Mouse (Mus musculus) MEL (cell line): ENCODE results near the gene Itga2b. TPM values are rescaled to one million over a fixed set of nuclear protein-coding genes. Genes with fewer than 3 reads are reported as not detected.

Experiments
- DNase-seq: peaks from one replicate; pipeline ENCODE4 v3.0.0; 2011; ENCODE audit warnings: low read depth, low spot score
- H3K27ac ChIP-seq: 2 replicates; pipeline ENCODE4 v1.5.1; 2012; ENCODE audit warnings: low read depth, mild to moderate bottlenecking, control low read depth, low read length, moderate library complexity; ENCODE audit not compliant: control insufficient read depth
- H3K27me3 ChIP-seq, 2 experiments: fragments of 150-350 bp in 1 of 2; sonication (generic) in 1 of 2; 2 replicates each; pipeline ENCODE4 v1.6.1; 2012; ENCODE audit warnings: low read length in 2 of 2, mild to moderate bottlenecking in 2 of 2, improper control_type of control experiment in 1 of 2, moderate library complexity in 1 of 2; ENCODE audit not compliant: insufficient read depth in 2 of 2, control insufficient read depth in 1 of 2
- H3K36me3 ChIP-seq, 2 experiments: 2 replicates each; pipeline ENCODE4 v1.6.1; 2012 to 2014; ENCODE audit warnings: low read length in 2 of 2, improper control_type of control experiment in 1 of 2, inconsistent platforms in 1 of 2, mild to moderate bottlenecking in 1 of 2; ENCODE audit not compliant: insufficient read depth in 2 of 2, control insufficient read depth in 1 of 2
- H3K4me1 ChIP-seq, 2 experiments: fragments of 150-350 bp in 1 of 2; sonication (generic) in 1 of 2; 2 replicates each; pipeline ENCODE4 v1.6.1; 2012; ENCODE audit warnings: low read length in 2 of 2, improper control_type of control experiment in 1 of 2, mild to moderate bottlenecking in 1 of 2; ENCODE audit not compliant: insufficient read depth in 2 of 2, control insufficient read depth in 1 of 2
- H3K4me3 ChIP-seq, 2 experiments: fragments of 150-350 bp in 1 of 2; sonication (generic) in 1 of 2; 2 replicates each; pipeline ENCODE4 v1.5.1; 2012; ENCODE audit warnings: low read depth in 2 of 2, low read length in 2 of 2, mild to moderate bottlenecking in 2 of 2, moderate library complexity in 2 of 2, control low read depth in 1 of 2, improper control_type of control experiment in 1 of 2; ENCODE audit not compliant: control insufficient read depth in 1 of 2, insufficient read depth in 1 of 2
- H3K79me2 ChIP-seq: 2 replicates; pipeline ENCODE4 v1.6.1; 2012; ENCODE audit warnings: mild to moderate bottlenecking, low read length, moderate library complexity; ENCODE audit not compliant: control insufficient read depth, poor library complexity, insufficient read depth
- H3K9ac ChIP-seq: 2 replicates; pipeline ENCODE4 v1.6.1; 2012; ENCODE audit warnings: low read depth, mild to moderate bottlenecking, control low read depth, low read length, moderate library complexity; ENCODE audit not compliant: control insufficient read depth, poor library complexity, severe bottlenecking
- H3K9me3 ChIP-seq: fragments of 150-350 bp; sonication (generic); replicated peaks from 2 replicates; pipeline ENCODE4 v1.6.1; 2012; ENCODE audit warnings: mild to moderate bottlenecking, low read length, improper control_type of control experiment, moderate library complexity; ENCODE audit not compliant: insufficient read depth
- CHD1 ChIP-seq: IDR thresholded peaks from 2 replicates; pipeline ENCODE4 v1.6.1; 2012; ENCODE audit warnings: low read depth, mild to moderate bottlenecking, inconsistent platforms, low read length, improper control_type of control experiment
- CHD2 ChIP-seq: IDR thresholded peaks from 2 replicates; pipeline ENCODE4 v1.6.1; 2011; ENCODE audit warnings: low read length, improper control_type of control experiment
- CTCF ChIP-seq, 3 experiments: IDR thresholded peaks in 2 of 3; conservative IDR thresholded peaks in 1 of 3; 2 replicates each; pipeline ENCODE4 v1.5.1; 2011 to 2012; ENCODE audit warnings: low read length in 3 of 3, low read depth in 2 of 3, mild to moderate bottlenecking in 2 of 3, improper control_type of control experiment in 1 of 3, inconsistent platforms in 1 of 3, mixed read lengths in 1 of 3, moderate library complexity in 1 of 3; ENCODE audit not compliant: control insufficient read depth in 1 of 3, insufficient read depth in 1 of 3, poor library complexity in 1 of 3, severe bottlenecking in 1 of 3
- E2F4 ChIP-seq: IDR thresholded peaks from 2 replicates; pipeline ENCODE4 v1.6.1; 2011; ENCODE audit warnings: low read depth, low read length, improper control_type of control experiment, borderline replicate concordance
- ELF1 ChIP-seq: IDR thresholded peaks from 2 replicates; pipeline ENCODE4 v1.6.1; 2014; ENCODE audit warnings: low read depth, mild to moderate bottlenecking, inconsistent platforms, low read length, improper control_type of control experiment, moderate library complexity
- GABPA ChIP-seq: IDR thresholded peaks from 2 replicates; pipeline ENCODE4 v1.6.1; 2012; ENCODE audit warnings: low read depth, mild to moderate bottlenecking, inconsistent platforms, low read length, improper control_type of control experiment, moderate library complexity
- HCFC1 ChIP-seq: IDR thresholded peaks from 2 replicates; pipeline ENCODE4 v1.6.1; 2012; ENCODE audit warnings: low read depth, mild to moderate bottlenecking, inconsistent platforms, low read length, improper control_type of control experiment, moderate library complexity
- JUND ChIP-seq: IDR thresholded peaks from 2 replicates; pipeline ENCODE4 v1.6.1; 2011; ENCODE audit warnings: low read depth, mild to moderate bottlenecking, improper control_type of control experiment, low read length
- MAX ChIP-seq: IDR thresholded peaks from 2 replicates; pipeline ENCODE4 v1.6.1; 2011; ENCODE audit warnings: low read length, improper control_type of control experiment
- MAZ ChIP-seq: IDR thresholded peaks from 2 replicates; pipeline ENCODE4 v1.6.1; 2012; ENCODE audit warnings: low read depth, mild to moderate bottlenecking, inconsistent platforms, low read length, improper control_type of control experiment
- MEF2A ChIP-seq: IDR thresholded peaks from 2 replicates; pipeline ENCODE4 v1.6.1; 2014; ENCODE audit warnings: low read depth, mild to moderate bottlenecking, inconsistent platforms, low read length, improper control_type of control experiment; ENCODE audit not compliant: poor library complexity, insufficient replicate concordance, severe bottlenecking; ENCODE audit errors: extremely low read depth
- MYC ChIP-seq: IDR thresholded peaks from 2 replicates; pipeline ENCODE4 v1.6.1; 2011; ENCODE audit warnings: low read depth, mild to moderate bottlenecking, low read length, improper control_type of control experiment, moderate library complexity
- POLR2A ChIP-seq, 2 experiments: IDR thresholded peaks; 2 replicates each; pipeline ENCODE4 v1.6.1; 2011 to 2012; ENCODE audit warnings: low read length in 2 of 2, mild to moderate bottlenecking in 2 of 2, control low read depth in 1 of 2, improper control_type of control experiment in 1 of 2, low read depth in 1 of 2, moderate library complexity in 1 of 2; ENCODE audit not compliant: control insufficient read depth in 1 of 2, insufficient read depth in 1 of 2, poor library complexity in 1 of 2
- POLR2AphosphoS5 ChIP-seq: IDR thresholded peaks from 2 replicates; pipeline ENCODE4 v1.6.1; 2012; ENCODE audit warnings: low read depth, borderline replicate concordance, mild to moderate bottlenecking, inconsistent platforms, low read length, moderate library complexity, mixed read lengths
- RAD21 ChIP-seq: IDR thresholded peaks from 2 replicates; pipeline ENCODE4 v1.6.1; 2011; ENCODE audit warnings: mild to moderate bottlenecking, low read depth, low read length, improper control_type of control experiment
- RCOR1 ChIP-seq: IDR thresholded peaks from 2 replicates; pipeline ENCODE4 v1.6.1; 2012; ENCODE audit warnings: low read depth, mild to moderate bottlenecking, inconsistent platforms, low read length, improper control_type of control experiment
- SIN3A ChIP-seq: IDR thresholded peaks from 2 replicates; pipeline ENCODE4 v1.6.1; 2012; ENCODE audit warnings: low read length, improper control_type of control experiment, inconsistent platforms
- TBP ChIP-seq: IDR thresholded peaks from 2 replicates; pipeline ENCODE4 v1.8.0; 2011; ENCODE audit warnings: low read depth, low read length, improper control_type of control experiment
- UBTF ChIP-seq: IDR thresholded peaks from 2 replicates; pipeline ENCODE4 v1.6.1; 2012; ENCODE audit warnings: low read depth, mild to moderate bottlenecking, inconsistent platforms, low read length, improper control_type of control experiment, moderate library complexity, borderline replicate concordance; ENCODE audit not compliant: insufficient read depth
- USF1 ChIP-seq: IDR thresholded peaks from 2 replicates; pipeline ENCODE4 v1.6.1; 2014; ENCODE audit warnings: low read depth, mild to moderate bottlenecking, inconsistent platforms, low read length, improper control_type of control experiment, moderate library complexity
- USF2 ChIP-seq, 2 experiments: IDR thresholded peaks; 2 replicates each; pipeline ENCODE4 v1.6.1; 2011 to 2012; ENCODE audit warnings: improper control_type of control experiment in 2 of 2, low read length in 2 of 2, borderline replicate concordance in 1 of 2, inconsistent platforms in 1 of 2, low read depth in 1 of 2, mild to moderate bottlenecking in 1 of 2; ENCODE audit not compliant: insufficient read depth in 1 of 2
- ZC3H11A ChIP-seq: IDR thresholded peaks from 2 replicates; pipeline ENCODE4 v1.6.1; 2012; ENCODE audit warnings: low read depth, mild to moderate bottlenecking, inconsistent platforms, low read length, improper control_type of control experiment
- ZKSCAN1 ChIP-seq: IDR thresholded peaks from 2 replicates; pipeline ENCODE4 v1.6.1; 2012; ENCODE audit warnings: low read depth, mild to moderate bottlenecking, inconsistent platforms, low read length, improper control_type of control experiment, moderate library complexity
- ZMIZ1 ChIP-seq: IDR thresholded peaks from 2 replicates; pipeline ENCODE4 v1.6.1; 2012; ENCODE audit warnings: low read depth, mild to moderate bottlenecking, inconsistent platforms, low read length, improper control_type of control experiment, moderate library complexity
- ZNF384 ChIP-seq: IDR thresholded peaks from 2 replicates; pipeline ENCODE4 v1.6.1; 2012; ENCODE audit warnings: low read depth, mild to moderate bottlenecking, inconsistent platforms, low read length, improper control_type of control experiment
- polyA plus RNA-seq, 2 experiments: library from polyadenylated mRNA; stranded (reverse) in 1 of 2; unstranded in 1 of 2; fragments of >175 nt in 1 of 2; fragments of >200 nt in 1 of 2; gene quantifications; 2 replicates each; pipeline versions ENCODE4 v1.2.1 to v1.2.4; 2012; ENCODE audit warnings: low replicate concordance in 2 of 2, low read depth in 1 of 2; ENCODE audit not compliant: insufficient read length in 2 of 2, insufficient read depth in 1 of 2, missing spikeins in 1 of 2
- total RNA-seq: library from RNA; depleted of rRNA; stranded (reverse); fragments of 300-350 nt; gene quantifications from 2 replicates; pipeline ENCODE4 v1.2.3, GENCODE M21; 2012

The Itga2b gene
- total and polyA plus RNA-seq, 3 experiments = 10.7 to 55.7 TPM; not detected in 1

- peaks cover 22 to 47% of the 10 kb centered on the region in 2 experiments for H3K27me3 ChIP-seq
These were observed 52.8 kb downstream of the Itga2b start for GRCm38 (mm10) chr11:102417160-102417559.

DNA sequence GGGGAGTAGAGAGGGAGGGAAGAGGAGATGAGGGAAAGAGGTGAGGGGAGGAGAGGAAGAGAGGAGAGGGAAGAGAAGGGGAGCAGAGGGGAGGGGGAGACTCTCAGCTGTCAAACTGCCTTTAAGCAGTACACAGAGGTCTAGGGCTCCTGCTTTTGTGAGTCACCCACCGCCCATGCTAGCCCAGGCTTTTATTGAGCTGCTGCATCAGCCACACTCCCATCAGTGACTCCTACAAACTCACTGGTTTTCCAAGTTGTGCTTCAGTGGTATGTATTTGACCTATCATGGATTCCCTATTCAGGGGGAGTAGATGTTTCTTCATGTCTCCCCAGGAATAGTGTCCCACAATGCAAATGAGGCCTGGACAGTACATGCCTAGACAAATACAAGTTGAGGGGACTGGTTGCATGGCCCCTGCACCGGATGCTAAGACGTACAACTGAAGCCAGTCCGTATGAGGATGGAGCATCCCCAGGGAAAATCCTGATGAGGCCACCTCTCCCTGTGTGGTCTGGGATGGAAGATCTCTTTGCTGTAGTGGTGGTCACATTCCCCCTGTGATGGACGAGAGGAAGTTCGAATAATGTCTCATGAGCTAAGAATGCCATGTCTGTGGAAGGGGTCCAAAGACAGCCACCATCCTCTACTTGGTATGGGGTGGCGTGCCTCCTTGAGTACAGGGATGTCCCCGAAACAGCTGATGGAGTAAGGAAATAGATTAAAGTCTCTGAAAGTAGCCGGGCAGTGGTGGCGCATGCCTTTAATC lies 54.7 kb downstream of the Itga2b start:
- peaks cover 12 to 39% of the 10 kb centered on the region in 2 experiments for H3K27me3 ChIP-seq
- no peaks in the 10 kb centered on the region; a peak in 1 of 4 replicates for H3K36me3 ChIP-seq

More at GRCm38 (mm10) chr11:102417160-102417559, 52.8 kb downstream of the Itga2b start:
- Histone ChIP-seq H3K27ac (no peak overlapping the region), H3K79me2 (no peaks in the 10 kb centered on the region), H3K9me3 (no peaks in the 10 kb centered on the region), H3K4me3 (no peak overlapping the region), H3K4me1 (no peaks in the 10 kb centered on the region), H3K36me3 (no peaks in the 10 kb centered on the region), H3K9ac (no peak overlapping the region)
- TF ChIP-seq RAD21 (no peak), ZMIZ1 (no peak), MYC (no peak), USF1 (no peak), CHD1 (no peak), ZKSCAN1 (no peak)
- no peak for DNase-seq

GRCm38 (mm10) chr11:102413059-102413458 lies 56.9 kb downstream of the Itga2b start:
- TF ChIP-seq GABPA = no peak
- no peak for TF ChIP-seq JUND
- no peak for TF ChIP-seq E2F4
- TF ChIP-seq HCFC1 = no peak
- TF ChIP-seq POLR2A (IDR thresholded peaks at IDR 0.05; ENCODE audit: control insufficient read depth in 1 of 2, insufficient read depth in 1 of 2, low read depth in 1 of 2, low read length in 2 of 2, poor library complexity in 1 of 2) = no peak
- no peak for TF ChIP-seq MAX
- TF ChIP-seq RCOR1 = no peak
- TF ChIP-seq SIN3A = no peak
- TF ChIP-seq ZC3H11A = no peak
- no peak for TF ChIP-seq CHD2
- no peak for TF ChIP-seq MEF2A
- no peak for TF ChIP-seq USF2 (IDR thresholded peaks at IDR 0.05; ENCODE audit: borderline replicate concordance in 1 of 2, insufficient read depth in 1 of 2, low read depth in 1 of 2, low read length in 2 of 2)
- TF ChIP-seq, all 39 proteins: peak for 0
- no peaks in the 10 kb centered on the region; the same call in 1 of the 2 replicates for H3K79me2 ChIP-seq
- H3K27ac ChIP-seq = no peak overlapping the region
- no peaks in the 10 kb centered on the region for H3K9me3 ChIP-seq
- peaks cover 0 to 9% of the 10 kb centered on the region in 2 experiments; a peak in 2 of 4 replicates for H3K36me3 ChIP-seq
- H3K4me1 ChIP-seq = peaks cover 11 to 17% of the 10 kb centered on the region in 2 experiments
- DNase-seq = no peak
- no peak overlapping the region for H3K4me3 ChIP-seq
- H3K9ac ChIP-seq = no peak overlapping the region
- peaks cover 4 to 24% of the 10 kb centered on the region in 2 experiments for H3K27me3 ChIP-seq

More for the DNA sequence above, 54.7 kb downstream of the Itga2b start:
- Histone ChIP-seq H3K79me2 (no peaks in the 10 kb centered on the region), H3K9me3 (no peaks in the 10 kb centered on the region), H3K27ac (no peak overlapping the region), H3K9ac (no peak overlapping the region), H3K4me3 (no peak overlapping the region), H3K4me1 (peaks cover 4 to 7% of the 10 kb centered on the region in 2 experiments; a peak in 3 of 4 replicates)
- no peak for DNase-seq
- TF ChIP-seq TBP (no peak), ZMIZ1 (no peak), CTCF (IDR thresholded peaks at IDR 0.05 in 2 of 3, conservative IDR thresholded peaks at IDR 0.05 in 1 of 3; ENCODE audit: control insufficient read depth in 1 of 3, insufficient read depth in 1 of 3, low read depth in 2 of 3, low read length in 3 of 3, poor library complexity in 1 of 3, severe bottlenecking in 1 of 3) (no peak), ZKSCAN1 (no peak), SIN3A (no peak), MAX (no peak), ZNF384 (no peak), MAZ (no peak), USF1 (no peak), HCFC1 (no peak), ELF1 (no peak), MYC (no peak), MEF2A (no peak), RCOR1 (no peak), UBTF (no peak), E2F4 (no peak), POLR2AphosphoS5 (no peak)
